Mouse (Mus musculus): Measurements from ENCODE around the gene Lpin2. TPM values are rescaled to one million over a fixed set of nuclear protein-coding genes. Genes with fewer than 3 reads are reported as not detected.

Gene Lpin2
- polyA plus RNA-seq, 1 experiment from 2014 or later: 15.1 TPM

DNA sequence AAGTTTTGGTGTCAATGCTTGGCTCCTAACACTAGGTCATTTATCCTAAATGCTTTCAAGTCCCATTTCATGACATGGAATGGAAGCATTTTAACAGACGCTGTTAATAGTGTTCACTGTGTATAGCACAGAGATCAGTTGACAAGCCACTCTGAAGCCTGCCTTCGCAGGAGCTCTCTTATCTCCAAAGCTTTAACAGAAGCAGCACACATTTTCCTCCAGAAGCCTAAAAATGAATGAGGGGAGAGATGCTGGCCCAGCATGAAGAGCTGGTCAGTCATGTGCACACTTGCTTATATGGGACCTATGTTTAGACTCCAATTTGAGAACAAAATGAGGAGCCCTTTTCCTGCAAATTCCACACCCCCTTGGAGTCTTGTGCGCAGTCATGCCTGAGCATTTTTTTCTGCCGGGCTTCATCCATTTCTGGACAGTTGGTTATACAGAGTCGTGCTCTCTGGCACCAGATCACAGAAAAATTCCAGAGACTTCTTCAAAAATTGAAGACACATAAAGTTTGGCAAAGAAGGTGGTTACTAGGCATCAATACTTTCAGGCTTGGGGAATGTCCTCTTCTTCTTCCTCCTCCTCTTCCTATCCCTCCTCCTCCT lies 14.1 kb upstream of the Lpin2 start:
- no peaks in the 10 kb centered on the region for H3K27me3 ChIP-seq (ENCODE audit: control insufficient read depth, insufficient read depth, low read length)
- H3K4me2 ChIP-seq (ENCODE audit: low read depth, low read length): no peak overlapping the region
- H3K4me3 ChIP-seq (ENCODE audit: low read length): no peak overlapping the region
- no peaks in the 10 kb centered on the region for H3K4me1 ChIP-seq (ENCODE audit: control insufficient read depth, insufficient read depth, low read length)
- WGBS: 32% methylated on average over 5 of the region's 5 CpGs
- no peaks in the 10 kb centered on the region for H3K9me3 ChIP-seq (replicated peaks; ENCODE audit: control insufficient read depth, low read length)
- no peak overlapping the region for H3K9ac ChIP-seq (ENCODE audit: low read length)
- H3K27ac ChIP-seq (ENCODE audit: low read length): no peak overlapping the region
- H3K36me3 ChIP-seq (ENCODE audit: control insufficient read depth, insufficient read depth): no peaks in the 10 kb centered on the region
- ATAC-seq (replicated peaks; ENCODE audit: extremely low read depth, insufficient read depth, low FRiP score): no peak

DNA sequence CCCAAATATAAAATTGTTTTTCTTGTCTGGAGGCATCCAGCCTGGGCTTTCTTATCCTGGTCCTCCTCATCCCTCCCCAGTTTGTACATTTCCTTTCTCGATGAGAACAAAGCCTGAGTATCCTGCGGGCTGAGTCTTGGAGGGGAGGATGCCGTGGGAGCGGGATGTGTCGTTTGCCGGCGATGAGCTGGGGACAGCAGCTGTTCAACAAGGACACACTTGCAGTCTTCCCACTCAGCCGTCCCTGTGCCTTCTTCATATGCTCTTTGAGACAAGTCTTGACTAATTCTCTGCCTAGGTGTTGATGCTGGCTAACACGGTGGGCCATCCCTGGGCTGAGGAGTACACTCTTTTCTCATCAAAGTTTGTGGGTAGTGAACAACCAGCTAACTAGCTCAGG lies 13.5 kb upstream of the Lpin2 start:
- no peak for ATAC-seq (replicated peaks; ENCODE audit: extremely low read depth, insufficient read depth, low FRiP score)
- Histone ChIP-seq H3K27me3 (ENCODE audit: control insufficient read depth, insufficient read depth, low read length) (no peaks in the 10 kb centered on the region), H3K27ac (ENCODE audit: low read length) (no peak overlapping the region), H3K4me3 (ENCODE audit: low read length) (no peak overlapping the region), H3K9ac (ENCODE audit: low read length) (no peak overlapping the region), H3K36me3 (ENCODE audit: control insufficient read depth, insufficient read depth) (no peaks in the 10 kb centered on the region), H3K9me3 (replicated peaks; ENCODE audit: control insufficient read depth, low read length) (no peaks in the 10 kb centered on the region), H3K4me2 (ENCODE audit: low read depth, low read length) (no peak overlapping the region), H3K4me1 (ENCODE audit: control insufficient read depth, insufficient read depth, low read length) (no peaks in the 10 kb centered on the region)
- WGBS: 45% methylated on average over 9 of the region's 9 CpGs

DNA sequence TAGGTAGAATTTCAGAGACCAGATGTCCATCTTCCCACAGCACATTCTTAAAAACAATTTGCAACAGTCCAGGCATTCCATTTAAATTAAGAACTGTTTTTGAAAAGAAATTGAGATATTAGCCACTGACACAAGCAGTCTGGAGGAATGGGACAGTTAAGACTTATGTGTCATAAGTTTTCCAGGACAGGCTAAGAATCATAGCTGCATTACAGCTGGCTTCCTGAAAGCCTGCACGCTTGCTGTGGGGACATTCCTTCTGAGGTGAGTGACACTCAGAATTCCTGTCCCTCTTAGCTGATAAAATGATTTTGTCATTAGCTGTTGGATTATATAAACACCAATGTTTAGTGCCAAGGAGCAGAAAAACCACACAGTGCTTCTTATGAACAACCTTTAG lies 12.7 kb upstream of the Lpin2 start:
- no peak overlapping the region for H3K4me2 ChIP-seq (ENCODE audit: low read depth, low read length)
- H3K4me3 ChIP-seq (ENCODE audit: low read length): no peak overlapping the region
- no peak for ATAC-seq (replicated peaks; ENCODE audit: extremely low read depth, insufficient read depth, low FRiP score)
- H3K36me3 ChIP-seq (ENCODE audit: control insufficient read depth, insufficient read depth): no peaks in the 10 kb centered on the region
- 65% methylated on average over 1 of the region's 1 CpGs for WGBS
- no peaks in the 10 kb centered on the region for H3K4me1 ChIP-seq (ENCODE audit: control insufficient read depth, insufficient read depth, low read length)
- H3K27me3 ChIP-seq (ENCODE audit: control insufficient read depth, insufficient read depth, low read length): no peaks in the 10 kb centered on the region
- H3K27ac ChIP-seq (ENCODE audit: low read length): no peak overlapping the region
- no peak overlapping the region for H3K9ac ChIP-seq (ENCODE audit: low read length)
- H3K9me3 ChIP-seq (replicated peaks; ENCODE audit: control insufficient read depth, low read length): no peaks in the 10 kb centered on the region

DNA sequence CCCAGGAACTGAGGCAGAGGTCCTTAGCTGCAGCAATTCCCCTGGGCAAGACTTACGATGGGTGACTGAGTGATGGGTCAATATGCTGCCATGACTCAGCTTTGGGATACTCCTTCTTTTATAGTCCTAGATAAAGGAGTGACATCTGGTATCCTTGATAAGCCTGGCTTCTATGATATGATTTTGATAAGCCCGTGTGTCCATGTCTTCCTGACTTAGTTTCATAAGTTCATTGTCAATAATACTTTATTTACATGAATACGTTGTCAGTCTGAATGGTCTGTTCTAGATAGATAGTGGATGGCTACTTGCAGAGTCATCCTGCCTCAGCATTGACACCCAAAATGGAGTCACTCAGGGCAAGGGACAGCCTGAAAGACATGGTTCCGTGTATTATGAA lies 11.2 kb upstream of the Lpin2 start:
- H3K27ac ChIP-seq (ENCODE audit: low read length): no peak overlapping the region
- no peak overlapping the region for H3K4me2 ChIP-seq (ENCODE audit: low read depth, low read length)
- no peak overlapping the region for H3K4me3 ChIP-seq (ENCODE audit: low read length)
- ATAC-seq (replicated peaks; ENCODE audit: extremely low read depth, insufficient read depth, low FRiP score): no peak
- H3K4me1 ChIP-seq (ENCODE audit: control insufficient read depth, insufficient read depth, low read length): no peaks in the 10 kb centered on the region
- no peak overlapping the region for H3K9ac ChIP-seq (ENCODE audit: low read length)
- 71% methylated on average over 4 of the region's 4 CpGs for WGBS
- no peaks in the 10 kb centered on the region for H3K27me3 ChIP-seq (ENCODE audit: control insufficient read depth, insufficient read depth, low read length)
- no peaks in the 10 kb centered on the region for H3K9me3 ChIP-seq (replicated peaks; ENCODE audit: control insufficient read depth, low read length)
- H3K36me3 ChIP-seq (ENCODE audit: control insufficient read depth, insufficient read depth): no peaks in the 10 kb centered on the region

DNA sequence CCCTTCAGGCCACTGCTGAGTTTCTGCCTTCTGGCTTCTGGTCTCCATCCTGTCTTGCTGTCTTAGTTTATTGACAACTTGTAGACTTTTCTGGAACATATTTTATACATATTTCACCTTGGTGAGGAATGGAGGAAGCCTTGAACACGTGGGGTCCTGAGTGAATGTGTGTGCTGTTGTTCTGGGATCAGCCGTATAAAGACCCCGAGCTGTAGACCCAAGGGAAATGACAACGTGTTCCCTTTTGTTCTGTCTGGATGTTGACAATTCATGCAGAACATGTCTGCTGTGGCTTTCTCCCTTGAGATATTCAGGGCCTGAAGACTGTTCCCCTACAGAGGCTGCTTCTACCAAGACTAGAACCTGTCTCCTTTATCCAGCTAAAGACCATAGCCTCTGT lies 5.0 kb upstream of the Lpin2 start:
- WGBS: 69% methylated on average over 4 of the region's 4 CpGs

DNA sequence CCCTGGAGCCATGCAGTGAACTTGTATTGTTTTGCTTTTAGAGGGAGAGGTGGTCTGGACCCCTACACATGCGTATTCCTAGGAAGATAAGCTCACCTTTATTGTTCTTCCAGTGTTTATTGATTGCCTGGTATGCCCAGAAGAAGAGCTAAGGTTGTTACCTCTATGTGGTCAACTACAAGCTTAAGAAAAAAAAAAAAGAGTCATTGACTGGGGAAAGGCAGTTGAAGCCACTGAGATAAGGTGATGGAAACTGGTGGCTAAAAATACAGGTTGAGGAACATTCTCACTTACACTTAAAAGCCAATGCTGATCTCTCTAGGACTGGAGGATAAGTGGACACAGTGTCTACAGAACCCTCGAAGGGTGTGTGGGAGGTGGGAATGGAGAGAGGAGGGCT lies 4.4 kb upstream of the Lpin2 start:
- Histone ChIP-seq H3K4me1 (ENCODE audit: control insufficient read depth, insufficient read depth, low read length) (peaks cover 10% of the 10 kb centered on the region), H3K4me2 (ENCODE audit: low read depth, low read length) (no peak overlapping the region), H3K9me3 (replicated peaks; ENCODE audit: control insufficient read depth, low read length) (no peaks in the 10 kb centered on the region), H3K4me3 (ENCODE audit: low read length) (no peak overlapping the region), H3K36me3 (ENCODE audit: control insufficient read depth, insufficient read depth) (no peaks in the 10 kb centered on the region), H3K27ac (ENCODE audit: low read length) (no peak overlapping the region), H3K27me3 (ENCODE audit: control insufficient read depth, insufficient read depth, low read length) (no peaks in the 10 kb centered on the region), H3K9ac (ENCODE audit: low read length) (no peak overlapping the region)
- ATAC-seq (replicated peaks; ENCODE audit: extremely low read depth, insufficient read depth, low FRiP score): no peak
- 43% methylated on average over 2 of the region's 2 CpGs for WGBS

More for the DNA sequence above, 5.0 kb upstream of the Lpin2 start:
- Histone ChIP-seq H3K27ac (ENCODE audit: low read length) (no peak overlapping the region), H3K4me3 (ENCODE audit: low read length) (no peak overlapping the region), H3K4me2 (ENCODE audit: low read depth, low read length) (no peak overlapping the region), H3K4me1 (ENCODE audit: control insufficient read depth, insufficient read depth, low read length) (peaks cover 6% of the 10 kb centered on the region), H3K36me3 (ENCODE audit: control insufficient read depth, insufficient read depth) (no peaks in the 10 kb centered on the region), H3K9me3 (replicated peaks; ENCODE audit: control insufficient read depth, low read length) (no peaks in the 10 kb centered on the region), H3K27me3 (ENCODE audit: control insufficient read depth, insufficient read depth, low read length) (no peaks in the 10 kb centered on the region), H3K9ac (ENCODE audit: low read length) (no peak overlapping the region)
- no peak for ATAC-seq (replicated peaks; ENCODE audit: extremely low read depth, insufficient read depth, low FRiP score)

DNA sequence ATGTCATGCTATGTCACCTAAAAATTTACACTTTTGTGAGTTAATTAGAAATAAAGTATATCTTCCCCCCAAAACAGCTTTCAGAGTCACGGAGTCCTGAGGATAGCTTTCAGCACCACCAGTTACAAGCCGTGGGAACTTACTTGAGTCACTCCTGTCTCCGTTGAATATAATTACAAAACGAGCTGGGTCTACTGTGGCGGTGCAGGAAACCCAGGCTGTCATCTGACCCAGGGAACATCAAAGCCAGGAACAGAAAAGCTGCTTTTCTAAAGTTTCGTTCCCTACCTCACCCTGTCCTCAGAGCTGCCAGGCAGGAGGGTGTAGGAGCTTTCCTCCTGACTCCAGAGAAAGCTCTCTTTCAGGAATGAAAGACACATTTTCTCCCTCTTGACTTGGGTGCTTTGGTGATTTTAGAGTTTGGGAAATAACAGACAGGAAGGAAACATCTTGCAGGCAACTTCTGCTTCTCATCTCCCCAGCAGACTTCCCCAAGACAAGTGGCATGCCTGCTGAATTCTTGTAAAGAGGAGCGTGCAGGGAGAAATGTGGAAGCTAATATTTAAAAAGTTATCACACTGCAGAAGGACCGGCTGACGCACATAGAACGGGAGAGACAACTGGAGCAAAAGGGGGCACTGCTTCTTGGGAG lies 3.7 kb upstream of the Lpin2 start:
- Histone ChIP-seq H3K4me1 (ENCODE audit: control insufficient read depth, insufficient read depth, low read length) (peaks cover 10% of the 10 kb centered on the region), H3K9me3 (replicated peaks; ENCODE audit: control insufficient read depth, low read length) (no peaks in the 10 kb centered on the region), H3K27me3 (ENCODE audit: control insufficient read depth, insufficient read depth, low read length) (no peaks in the 10 kb centered on the region), H3K4me3 (ENCODE audit: low read length) (no peak overlapping the region), H3K9ac (ENCODE audit: low read length) (no peak overlapping the region), H3K4me2 (ENCODE audit: low read depth, low read length) (peak overlapping the region; percentile 5; the same call in 1 of the 2 replicates), H3K36me3 (ENCODE audit: control insufficient read depth, insufficient read depth) (no peaks in the 10 kb centered on the region), H3K27ac (ENCODE audit: low read length) (no peak overlapping the region)
- WGBS: 23% methylated on average over 10 of the region's 10 CpGs
- no peak for ATAC-seq (replicated peaks; ENCODE audit: extremely low read depth, insufficient read depth, low FRiP score)

DNA sequence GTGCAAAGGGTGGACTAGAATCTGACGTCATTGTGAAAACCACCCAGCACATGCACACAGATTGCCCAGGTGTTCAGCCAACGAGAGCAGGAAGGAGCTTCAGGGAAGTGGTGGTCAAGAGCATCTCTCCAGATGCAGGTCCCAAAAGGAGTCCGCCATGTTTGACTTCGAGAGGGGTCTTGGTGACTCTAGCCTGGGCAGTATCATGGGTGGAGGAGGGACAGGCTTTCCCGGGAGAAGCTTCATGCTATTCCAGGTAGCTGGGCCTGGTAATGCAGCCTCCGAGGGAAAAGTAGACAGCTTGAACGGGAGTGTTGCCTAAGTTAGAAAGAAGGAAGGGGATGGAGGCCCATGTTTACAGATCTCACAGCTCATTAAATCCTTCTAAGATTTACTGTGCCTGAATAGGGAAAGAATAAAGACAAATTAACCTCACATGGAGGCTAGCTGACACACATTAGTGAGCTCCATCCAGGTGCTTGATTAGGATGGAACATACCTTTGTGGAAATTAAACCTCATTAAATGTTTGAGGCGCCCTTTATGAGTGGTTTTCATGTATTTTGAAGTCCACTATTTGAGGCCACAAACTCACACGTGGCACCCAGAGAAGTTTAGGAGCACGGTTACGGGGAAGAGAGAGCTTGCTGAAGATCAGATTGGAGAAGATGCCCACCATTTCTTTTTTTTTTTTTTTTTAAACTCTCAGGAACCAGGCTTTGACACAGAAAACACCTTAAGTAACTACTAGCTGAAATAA lies 2.6 kb upstream of the Lpin2 start:
- Histone ChIP-seq H3K36me3 (ENCODE audit: control insufficient read depth, insufficient read depth) (no peaks in the 10 kb centered on the region), H3K4me1 (ENCODE audit: control insufficient read depth, insufficient read depth, low read length) (peaks cover 14% of the 10 kb centered on the region), H3K27ac (ENCODE audit: low read length) (no peak overlapping the region), H3K4me3 (ENCODE audit: low read length) (no peak overlapping the region), H3K9ac (ENCODE audit: low read length) (no peak overlapping the region), H3K4me2 (ENCODE audit: low read depth, low read length) (no peak overlapping the region), H3K27me3 (ENCODE audit: control insufficient read depth, insufficient read depth, low read length) (no peaks in the 10 kb centered on the region), H3K9me3 (replicated peaks; ENCODE audit: control insufficient read depth, low read length) (no peaks in the 10 kb centered on the region)
- no peak for ATAC-seq (replicated peaks; ENCODE audit: extremely low read depth, insufficient read depth, low FRiP score)
- 82% methylated on average over 11 of the region's 11 CpGs for WGBS

DNA sequence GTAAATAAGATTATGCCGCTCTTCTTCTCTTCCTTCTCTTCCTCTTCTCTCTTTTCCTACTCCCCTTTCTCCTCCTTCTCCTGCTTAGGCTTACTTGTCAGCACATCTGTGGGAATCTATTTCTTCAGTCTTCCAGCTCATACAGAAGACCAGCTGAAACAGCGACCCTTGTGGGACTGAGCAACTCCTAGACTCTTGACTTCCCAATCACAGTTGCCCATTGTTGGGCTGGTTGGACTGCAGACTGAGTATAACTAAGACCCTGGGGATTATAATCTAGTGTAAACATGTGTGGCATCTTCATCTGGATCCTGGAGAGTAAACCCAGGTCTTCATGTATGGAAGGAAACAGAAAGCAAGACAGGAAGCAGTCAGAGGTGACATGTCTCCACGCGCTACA lies 1.8 kb upstream of the Lpin2 start:
- Histone ChIP-seq H3K4me1 (ENCODE audit: control insufficient read depth, insufficient read depth, low read length) (peaks cover 19% of the 10 kb centered on the region), H3K27ac (ENCODE audit: low read length) (no peak overlapping the region), H3K9me3 (replicated peaks; ENCODE audit: control insufficient read depth, low read length) (no peaks in the 10 kb centered on the region), H3K36me3 (ENCODE audit: control insufficient read depth, insufficient read depth) (no peaks in the 10 kb centered on the region), H3K9ac (ENCODE audit: low read length) (no peak overlapping the region), H3K4me3 (ENCODE audit: low read length) (no peak overlapping the region), H3K27me3 (ENCODE audit: control insufficient read depth, insufficient read depth, low read length) (no peaks in the 10 kb centered on the region), H3K4me2 (ENCODE audit: low read depth, low read length) (no peak overlapping the region)
- ATAC-seq (replicated peaks; ENCODE audit: extremely low read depth, insufficient read depth, low FRiP score): no peak
- 93% methylated on average over 4 of the region's 4 CpGs for WGBS

Measured in heart, embryonic 16.5 days (tissue).